Mouse (Mus musculus): ENCODE data around the gene Mpz. TPM values are rescaled to one million over a fixed set of nuclear protein-coding genes. Genes with fewer than 3 reads are reported as not detected.

The Mpz gene
- polyA plus RNA-seq, 1 experiment from 2014 or later, result 0.63 TPM

- Histone ChIP-seq H3K9me3 (replicated peaks; ENCODE audit: control insufficient read depth, low read length, poor library complexity, severe bottlenecking) (no peaks in the 10 kb centered on the region), H3K27me3 (ENCODE audit: control insufficient read depth, insufficient read depth, low read depth, low read length) (no peaks in the 10 kb centered on the region; the same call in 1 of the 2 replicates), H3K4me1 (ENCODE audit: control insufficient read depth, insufficient read depth, low read length) (peaks cover 3% of the 10 kb centered on the region; the same call in 1 of the 2 replicates), H3K9ac (ENCODE audit: low read depth, low read length) (no peak overlapping the region), H3K36me3 (ENCODE audit: control insufficient read depth, insufficient read depth, low read length) (no peaks in the 10 kb centered on the region), H3K4me3 (ENCODE audit: low read depth, low read length) (no peak overlapping the region), H3K4me2 (ENCODE audit: low read length) (no peak overlapping the region), H3K27ac (ENCODE audit: low read length) (no peak overlapping the region)
- 98% methylated on average over 1 of the region's 1 CpGs for WGBS
- ATAC-seq, result no peak
Observed at GRCm38 (mm10) chr1:171200769-171201168, 50.3 kb downstream of the Mpz start.

- Histone ChIP-seq H3K4me1 (ENCODE audit: control insufficient read depth, insufficient read depth, low read length) (no peaks in the 10 kb centered on the region), H3K27ac (ENCODE audit: low read length) (no peak overlapping the region), H3K4me3 (ENCODE audit: low read depth, low read length) (no peak overlapping the region), H3K9ac (ENCODE audit: low read depth, low read length) (no peak overlapping the region), H3K36me3 (ENCODE audit: control insufficient read depth, insufficient read depth, low read length) (no peaks in the 10 kb centered on the region), H3K4me2 (ENCODE audit: low read length) (no peak overlapping the region), H3K9me3 (replicated peaks; ENCODE audit: control insufficient read depth, low read length, poor library complexity, severe bottlenecking) (no peaks in the 10 kb centered on the region), H3K27me3 (ENCODE audit: control insufficient read depth, insufficient read depth, low read depth, low read length) (no peaks in the 10 kb centered on the region)
- 54% methylated on average over 11 of the region's 11 CpGs for WGBS
- ATAC-seq, result no peak
Observed at GRCm38 (mm10) chr1:171203471-171204248, 53.1 kb downstream of the Mpz start.

- H3K4me3 ChIP-seq (ENCODE audit: low read depth, low read length), result no peak overlapping the region
- no peak overlapping the region for H3K9ac ChIP-seq (ENCODE audit: low read depth, low read length)
- no peak for ATAC-seq
- H3K9me3 ChIP-seq (replicated peaks; ENCODE audit: control insufficient read depth, low read length, poor library complexity, severe bottlenecking), result no peaks in the 10 kb centered on the region
- no peaks in the 10 kb centered on the region for H3K4me1 ChIP-seq (ENCODE audit: control insufficient read depth, insufficient read depth, low read length)
- no peaks in the 10 kb centered on the region for H3K27me3 ChIP-seq (ENCODE audit: control insufficient read depth, insufficient read depth, low read depth, low read length)
- no peaks in the 10 kb centered on the region for H3K36me3 ChIP-seq (ENCODE audit: control insufficient read depth, insufficient read depth, low read length)
- no peak overlapping the region for H3K27ac ChIP-seq (ENCODE audit: low read length)
- WGBS, result 70% methylated on average over 7 of the region's 7 CpGs
- H3K4me2 ChIP-seq (ENCODE audit: low read length), result no peak overlapping the region
Observed at GRCm38 (mm10) chr1:171204249-171204644, 53.7 kb downstream of the Mpz start.

- Histone ChIP-seq H3K9ac (ENCODE audit: low read depth, low read length) (no peak overlapping the region), H3K27ac (ENCODE audit: low read length) (no peak overlapping the region), H3K4me3 (ENCODE audit: low read depth, low read length) (no peak overlapping the region), H3K36me3 (ENCODE audit: control insufficient read depth, insufficient read depth, low read length) (no peaks in the 10 kb centered on the region), H3K4me2 (ENCODE audit: low read length) (no peak overlapping the region), H3K27me3 (ENCODE audit: control insufficient read depth, insufficient read depth, low read depth, low read length) (no peaks in the 10 kb centered on the region), H3K9me3 (replicated peaks; ENCODE audit: control insufficient read depth, low read length, poor library complexity, severe bottlenecking) (no peaks in the 10 kb centered on the region), H3K4me1 (ENCODE audit: control insufficient read depth, insufficient read depth, low read length) (no peaks in the 10 kb centered on the region)
- WGBS, result 65% methylated on average over 6 of the region's 6 CpGs
- ATAC-seq, result no peak
Observed at GRCm38 (mm10) chr1:171205704-171206493, 55.4 kb downstream of the Mpz start.

- Histone ChIP-seq H3K36me3 (ENCODE audit: control insufficient read depth, insufficient read depth, low read length) (no peaks in the 10 kb centered on the region), H3K4me1 (ENCODE audit: control insufficient read depth, insufficient read depth, low read length) (no peaks in the 10 kb centered on the region), H3K27ac (ENCODE audit: low read length) (no peak overlapping the region), H3K27me3 (ENCODE audit: control insufficient read depth, insufficient read depth, low read depth, low read length) (no peaks in the 10 kb centered on the region), H3K4me2 (ENCODE audit: low read length) (no peak overlapping the region), H3K9ac (ENCODE audit: low read depth, low read length) (no peak overlapping the region), H3K9me3 (replicated peaks; ENCODE audit: control insufficient read depth, low read length, poor library complexity, severe bottlenecking) (no peaks in the 10 kb centered on the region), H3K4me3 (ENCODE audit: low read depth, low read length) (no peak overlapping the region)
- ATAC-seq, result no peak
- WGBS, result 16% methylated on average over 4 of the region's 4 CpGs
Observed at GRCm38 (mm10) chr1:171209409-171209808, 58.9 kb downstream of the Mpz start.

Other genes starting within 250 kb of the Mpz start
- gene Fcrlb, start 237.8 kb upstream of the Mpz start, polyA plus RNA-seq (2015; fragmentation: Nextera tagmentation; extraction: Ambion mirVana), result 0.53 and 1.1 TPM in 2 replicates
- gene Fcrla, start 223.1 kb upstream of the Mpz start, polyA plus RNA-seq (2015; fragmentation: Nextera tagmentation; extraction: Ambion mirVana), result not detected in 2 replicates
- gene Fcgr2b, start 174.2 kb upstream of the Mpz start, polyA plus RNA-seq (2015; fragmentation: Nextera tagmentation; extraction: Ambion mirVana), result 1.1 and 1.7 TPM in 2 replicates
- gene Fcgr4, start 131.8 kb upstream of the Mpz start, polyA plus RNA-seq (2015; fragmentation: Nextera tagmentation; extraction: Ambion mirVana), result 0.14 and 0.16 TPM in 2 replicates
- 6.8 and 9.0 TPM in 2 replicates for gene Fcgr3, start 85.8 kb upstream of the Mpz start, polyA plus RNA-seq (2015; fragmentation: Nextera tagmentation; extraction: Ambion mirVana)
- 7.8 and 9.2 TPM in 2 replicates for gene Cfap126, start 36.8 kb upstream of the Mpz start, polyA plus RNA-seq (2015; fragmentation: Nextera tagmentation; extraction: Ambion mirVana)
- gene Sdhc, start 108 bp upstream of the Mpz start, polyA plus RNA-seq (2015; fragmentation: Nextera tagmentation; extraction: Ambion mirVana), result 284 and 311 TPM in 2 replicates
- gene Pcp4l1, start 45.6 kb downstream of the Mpz start, polyA plus RNA-seq (2015; fragmentation: Nextera tagmentation; extraction: Ambion mirVana), result 15.1 and 20.7 TPM in 2 replicates
- gene Nr1i3, start 63.3 kb downstream of the Mpz start, polyA plus RNA-seq (2015; fragmentation: Nextera tagmentation; extraction: Ambion mirVana), result 0.38 and 0.47 TPM in 2 replicates
- 46.8 and 58.3 TPM in 2 replicates for gene Tomm40l, start 71.8 kb downstream of the Mpz start, polyA plus RNA-seq (2015; fragmentation: Nextera tagmentation; extraction: Ambion mirVana)
- gene Apoa2, start 74.3 kb downstream of the Mpz start, polyA plus RNA-seq (2015; fragmentation: Nextera tagmentation; extraction: Ambion mirVana), result 2.1 and 3.1 TPM in 2 replicates
- 15.9 and 19.3 TPM in 2 replicates for gene Fcer1g, start 83.7 kb downstream of the Mpz start, polyA plus RNA-seq (2015; fragmentation: Nextera tagmentation; extraction: Ambion mirVana)
- 8.7 and 9.1 TPM in 2 replicates for gene Adamts4, start 99.7 kb downstream of the Mpz start, polyA plus RNA-seq (2015; fragmentation: Nextera tagmentation; extraction: Ambion mirVana)
- gene Ndufs2, start 100.7 kb downstream of the Mpz start, polyA plus RNA-seq (2015; fragmentation: Nextera tagmentation; extraction: Ambion mirVana), result 218 and 225 TPM in 2 replicates
- gene B4galt3, start 119.6 kb downstream of the Mpz start, polyA plus RNA-seq (2015; fragmentation: Nextera tagmentation; extraction: Ambion mirVana), result 113 and 115 TPM in 2 replicates
- 44.4 and 49.5 TPM in 2 replicates for gene Ppox, start 130.5 kb downstream of the Mpz start, polyA plus RNA-seq (2015; fragmentation: Nextera tagmentation; extraction: Ambion mirVana)
- 105 and 112 TPM in 2 replicates for gene Usp21, start 137.3 kb downstream of the Mpz start, polyA plus RNA-seq (2015; fragmentation: Nextera tagmentation; extraction: Ambion mirVana)
- 105 and 116 TPM in 2 replicates for gene Ufc1, start 144.3 kb downstream of the Mpz start, polyA plus RNA-seq (2015; fragmentation: Nextera tagmentation; extraction: Ambion mirVana)
- 53.6 and 55.2 TPM in 2 replicates for gene Dedd, start 178.4 kb downstream of the Mpz start, polyA plus RNA-seq (2015; fragmentation: Nextera tagmentation; extraction: Ambion mirVana)
- gene Nit1, start 194.9 kb downstream of the Mpz start, polyA plus RNA-seq (2015; fragmentation: Nextera tagmentation; extraction: Ambion mirVana), result 53.8 and 56.9 TPM in 2 replicates
- gene Pfdn2, start 195.0 kb downstream of the Mpz start, polyA plus RNA-seq (2015; fragmentation: Nextera tagmentation; extraction: Ambion mirVana), result 146 and 166 TPM in 2 replicates
- 4.3 and 4.6 TPM in 2 replicates for gene Klhdc9, start 210.1 kb downstream of the Mpz start, polyA plus RNA-seq (2015; fragmentation: Nextera tagmentation; extraction: Ambion mirVana)
- 3.6 and 3.9 TPM in 2 replicates for gene Nectin4, start 219.4 kb downstream of the Mpz start, polyA plus RNA-seq (2015; fragmentation: Nextera tagmentation; extraction: Ambion mirVana)
- 0.45 and 0.59 TPM in 2 replicates for gene Arhgap30, start 238.2 kb downstream of the Mpz start, polyA plus RNA-seq (2015; fragmentation: Nextera tagmentation; extraction: Ambion mirVana)